Mouse (Mus musculus) thymus, postnatal 0 days (tissue): ENCODE results near the gene Gm28998. TPM values are rescaled to one million over a fixed set of nuclear protein-coding genes. Genes with fewer than 3 reads are reported as not detected.
"Not testable (repeated sequence)": the region's sequence is repeated elsewhere in the genome, so short reads cannot be mapped to it uniquely, and the experiment has no call there.

Experiments
- DNase-seq: peaks from one replicate; pipeline ENCODE4 v3.0.0-alpha.2; 2015; ENCODE audit warnings: low spot score
- polyA plus RNA-seq: library from polyadenylated mRNA; unstranded; fragments of >200 nt; fragmentation: Nextera tagmentation; extraction: Ambion mirVana; gene quantifications from 2 replicates; pipeline ENCODE4 v1.2.1, GENCODE M21; 2015

The Gm28998 gene
- polyA plus RNA-seq, result not detected in 2 replicates

GRCm38 (mm10) chrY:7253487-7253886 lies at the start of gene Gm28998:
TSS of gene Gm28998 (plus strand) at chrY:7253787.
- not testable (repeated sequence) for DNase-seq

Other genes starting within 250 kb of the Gm28998 start
- not detected in 2 replicates for gene Gm21244, start 84.5 kb upstream of the Gm28998 start, polyA plus RNA-seq
- not detected in 2 replicates for gene Gm21788, start 151.2 kb downstream of the Gm28998 start, polyA plus RNA-seq